Mouse (Mus musculus) ES-E14 (cell line): ENCODE data around the gene Bpifb1.

Source experiments
- CHD2 ChIP-seq: IDR thresholded peaks from 2 replicates; pipeline ENCODE4 v1.6.1; 2014; ENCODE audit warnings: mild to moderate bottlenecking, low read depth, low read length, inconsistent platforms
- HCFC1 ChIP-seq: IDR thresholded peaks from 2 replicates; pipeline ENCODE4 v1.6.1; 2012; ENCODE audit warnings: low read length, inconsistent platforms, borderline replicate concordance; ENCODE audit not compliant: insufficient read depth
- MAFK ChIP-seq: IDR thresholded peaks from 2 replicates; pipeline ENCODE4 v1.6.1; 2014; ENCODE audit warnings: mild to moderate bottlenecking, low read depth, low read length, inconsistent platforms; ENCODE audit not compliant: insufficient read depth
- ZC3H11A ChIP-seq: IDR thresholded peaks from 2 replicates; pipeline ENCODE4 v1.6.1; 2012; ENCODE audit warnings: low read depth, mild to moderate bottlenecking, inconsistent platforms, low read length, borderline replicate concordance
- ZNF384 ChIP-seq: IDR thresholded peaks from 2 replicates; pipeline ENCODE4 v1.6.1; 2012; ENCODE audit warnings: low read depth, low read length, inconsistent platforms

DNA sequence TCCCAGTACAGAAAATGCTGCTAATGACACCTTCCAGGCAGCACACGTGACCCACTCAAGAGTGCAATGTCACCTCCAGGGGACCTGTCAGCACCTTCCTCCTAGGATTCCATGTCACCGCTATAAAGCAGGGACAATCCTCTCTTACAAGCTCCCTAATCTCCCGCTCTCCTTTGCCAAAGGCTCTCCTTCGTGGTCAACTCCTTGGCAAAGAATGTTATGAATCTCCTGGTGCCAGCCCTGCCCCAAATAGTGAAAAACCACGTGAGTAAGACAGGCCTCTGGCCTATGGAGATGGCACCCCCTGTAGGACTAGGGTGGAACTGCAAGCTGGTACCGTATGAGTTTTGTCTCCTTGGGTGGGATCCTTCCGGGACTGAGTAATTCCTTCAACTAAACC, 16.3 kb downstream of the Bpifb1 start:
- TF ChIP-seq MAFK, result no peak
- no peak; the same call in 1 of the 2 replicates for TF ChIP-seq ZC3H11A
- no peak for TF ChIP-seq ZNF384
- TF ChIP-seq HCFC1, result no peak
- no peak for TF ChIP-seq CHD2
